Mouse (Mus musculus) megakaryocyte, embryonic 14.5 days (primary cell): ENCODE results near the gene Dlx3. TPM values are rescaled to one million over a fixed set of nuclear protein-coding genes. Genes with fewer than 3 reads are reported as not detected.

Experiments used
- H3K27me3 ChIP-seq: replicated peaks from 2 replicates; pipeline ENCODE3; 2012; ENCODE audit warnings: inconsistent platforms
- H3K36me3 ChIP-seq: replicated peaks from 2 replicates; pipeline ENCODE3; 2012; ENCODE audit warnings: low read length, inconsistent platforms, mixed read lengths
- H3K4me1 ChIP-seq: 2 replicates; pipeline ENCODE4 v1.6.1; 2012; ENCODE audit warnings: inconsistent platforms
- H3K4me3 ChIP-seq: replicated peaks from 2 replicates; pipeline ENCODE3; 2012; ENCODE audit warnings: moderate library complexity, mild to moderate bottlenecking, inconsistent platforms
- H3K9me3 ChIP-seq: 2 replicates; pipeline ENCODE4 v1.6.1; 2012; ENCODE audit warnings: inconsistent platforms
- FLI1 ChIP-seq: IDR thresholded peaks from 2 replicates; pipeline ENCODE4 v1.6.1; 2012; ENCODE audit warnings: low read length, inconsistent platforms, mixed read lengths
- GATA1 ChIP-seq: IDR thresholded peaks from 3 replicates; pipeline ENCODE4 v1.6.1; 2012; ENCODE audit warnings: mixed read lengths, low read length, inconsistent platforms, borderline replicate concordance
- polyA plus RNA-seq: library from polyadenylated mRNA; stranded (reverse); fragments of >175 nt; gene quantifications from 2 replicates; pipeline ENCODE4 v1.2.3, GENCODE M21; 2012; ENCODE audit warnings: low replicate concordance; ENCODE audit not compliant: insufficient read depth

Gene Dlx3
- polyA plus RNA-seq, 1 experiment: not detected

DNA sequence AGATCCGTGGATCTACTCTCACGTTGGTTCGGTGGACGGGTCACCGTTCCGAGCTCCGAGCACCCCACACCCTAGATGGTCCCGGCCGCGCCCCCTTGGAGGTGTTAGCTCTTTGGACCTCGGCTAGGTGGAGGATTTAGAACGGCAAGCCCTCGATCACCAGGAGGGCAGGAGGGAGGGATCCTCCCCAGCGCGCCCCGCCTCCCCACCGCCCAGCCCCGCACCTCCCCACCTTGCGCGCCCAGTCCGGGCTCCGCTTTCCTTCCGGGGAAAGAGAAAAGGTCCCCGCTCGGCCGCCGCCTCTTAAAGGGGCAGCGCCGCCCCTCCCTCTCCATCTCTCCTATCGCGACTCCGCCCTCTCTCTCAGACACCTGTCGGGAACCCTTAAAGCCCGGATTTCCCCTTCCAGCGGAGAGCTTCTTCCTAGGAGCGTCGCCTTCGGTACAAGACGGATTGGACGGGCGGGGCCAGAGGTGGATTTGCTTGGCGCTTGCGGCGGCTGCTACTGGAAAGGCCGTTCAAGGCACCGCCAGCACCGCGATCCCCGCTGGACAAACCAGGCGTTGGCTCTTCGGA is 43.3 kb upstream of the Dlx3 start, which contains the start of gene Itga3:
Gene Itga3, minus strand, starts transcription at position 266 of the 576 bp plus-strand sequence.
- Histone ChIP-seq H3K4me1 (peaks cover 30% of the 10 kb centered on the region), H3K27me3 (peaks cover 96% of the 10 kb centered on the region), H3K9me3 (no peaks in the 10 kb centered on the region), H3K36me3 (no peaks in the 10 kb centered on the region), H3K4me3 (peak within 1 kb of the TSS; percentile 85)
- no peak for TF ChIP-seq FLI1
- TF ChIP-seq GATA1: no peak

DNA sequence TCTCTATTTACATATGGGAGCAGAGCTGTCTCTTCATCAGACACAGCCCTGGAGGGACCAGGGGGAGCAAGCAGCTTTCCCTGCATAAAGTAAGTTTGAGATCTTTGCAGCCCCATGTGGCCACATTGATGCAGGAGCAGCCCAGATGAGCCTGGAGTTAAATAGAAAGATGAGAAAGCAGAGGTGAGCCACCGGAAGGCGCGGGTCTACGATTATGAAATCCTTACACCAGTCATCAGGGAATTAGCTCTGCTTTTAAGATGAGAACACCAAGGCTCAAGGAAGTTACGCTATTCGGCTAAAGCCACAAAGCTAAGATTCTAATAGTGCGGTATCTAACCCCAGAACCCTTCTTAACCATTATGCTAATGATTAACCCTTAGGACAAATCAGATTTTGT is 42.0 kb upstream of the Dlx3 start:
- H3K9me3 ChIP-seq: no peaks in the 10 kb centered on the region
- peaks cover 30% of the 10 kb centered on the region for H3K4me1 ChIP-seq
- no peaks in the 10 kb centered on the region for H3K36me3 ChIP-seq
- no peak overlapping the region for H3K4me3 ChIP-seq
- no peak for TF ChIP-seq FLI1
- TF ChIP-seq GATA1: no peak
- peaks cover 96% of the 10 kb centered on the region for H3K27me3 ChIP-seq

DNA sequence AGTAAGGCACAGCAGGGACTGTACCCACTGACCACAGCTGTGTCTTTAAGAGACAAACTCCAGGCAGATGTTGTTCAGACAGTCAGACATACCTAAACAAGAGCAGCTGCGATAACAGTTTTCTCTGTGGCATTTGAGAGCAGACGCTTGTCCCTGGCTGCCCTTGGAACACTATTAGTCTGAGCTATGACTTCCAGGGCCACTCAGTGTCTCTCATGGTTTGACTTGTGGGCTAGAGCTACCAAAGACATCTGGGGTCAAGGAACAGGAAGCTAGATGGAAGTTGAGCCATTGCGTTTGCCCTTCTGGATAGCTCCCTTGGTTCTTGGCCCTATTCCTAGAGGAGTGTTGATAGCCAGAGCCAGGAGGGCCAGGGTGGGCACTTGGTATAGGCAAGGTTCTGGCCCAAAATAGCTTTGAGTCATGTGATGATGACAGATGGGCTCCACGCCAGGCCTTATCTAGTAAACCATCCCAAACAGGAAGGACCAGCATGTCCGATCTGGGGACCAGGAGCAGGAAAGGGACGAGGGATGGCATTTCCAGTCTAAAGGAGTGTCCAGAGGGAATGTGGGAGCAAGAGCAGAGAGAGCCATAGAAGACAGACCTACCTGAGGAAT is 40.6 kb upstream of the Dlx3 start:
- Histone ChIP-seq H3K4me3 (no peak overlapping the region), H3K27me3 (peaks cover 97% of the 10 kb centered on the region), H3K4me1 (peaks cover 30% of the 10 kb centered on the region), H3K9me3 (no peaks in the 10 kb centered on the region), H3K36me3 (no peaks in the 10 kb centered on the region)
- TF ChIP-seq GATA1: no peak
- TF ChIP-seq FLI1: no peak

DNA sequence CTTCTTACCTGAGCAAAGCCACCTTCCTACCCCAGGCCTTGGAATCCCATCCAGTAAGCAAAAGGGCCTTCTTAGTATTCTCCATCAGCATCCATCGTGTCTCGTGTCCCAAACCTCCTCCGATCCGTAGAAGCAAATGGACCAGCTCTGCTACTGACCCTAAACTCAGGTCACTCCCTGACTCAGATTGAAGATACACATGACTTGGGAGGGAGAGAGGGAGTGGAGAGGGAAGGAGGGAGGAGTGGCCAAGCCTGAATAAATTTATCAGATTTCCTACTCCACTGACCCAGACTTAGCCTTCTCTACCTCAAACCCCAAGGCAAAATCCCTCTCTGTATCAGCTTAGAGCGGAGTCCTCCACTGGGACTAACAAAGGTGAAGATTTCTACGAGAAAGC is 39.1 kb upstream of the Dlx3 start:
- Histone ChIP-seq H3K4me3 (no peak overlapping the region), H3K36me3 (no peaks in the 10 kb centered on the region), H3K27me3 (peaks cover 93% of the 10 kb centered on the region), H3K9me3 (no peaks in the 10 kb centered on the region), H3K4me1 (peaks cover 24% of the 10 kb centered on the region)
- TF ChIP-seq FLI1: no peak

DNA sequence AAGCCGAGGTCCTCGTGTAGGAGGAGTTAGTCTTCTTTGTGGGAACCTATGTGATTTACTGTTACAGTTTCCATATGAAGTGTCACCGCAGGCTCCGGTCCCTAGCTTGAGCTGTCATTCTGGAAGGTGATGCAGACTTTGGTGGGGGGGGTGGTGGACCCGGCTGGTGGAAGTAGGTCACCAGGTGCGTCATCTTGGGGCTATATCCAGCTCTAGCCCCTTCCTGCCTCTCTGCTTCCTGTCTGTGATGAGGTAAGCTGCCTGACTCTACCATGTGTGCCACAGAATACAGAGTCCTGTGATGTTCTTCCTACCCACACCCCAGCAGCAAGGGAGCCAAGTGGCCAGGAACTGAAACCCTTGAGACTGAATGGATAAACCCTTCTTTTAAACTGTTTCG is 37.0 kb upstream of the Dlx3 start:
- peaks cover 93% of the 10 kb centered on the region for H3K27me3 ChIP-seq
- no peaks in the 10 kb centered on the region for H3K36me3 ChIP-seq
- no peak overlapping the region for H3K4me3 ChIP-seq
- H3K9me3 ChIP-seq: no peaks in the 10 kb centered on the region
- peaks cover 10% of the 10 kb centered on the region for H3K4me1 ChIP-seq
- no peak for TF ChIP-seq GATA1
- TF ChIP-seq FLI1: no peak

DNA sequence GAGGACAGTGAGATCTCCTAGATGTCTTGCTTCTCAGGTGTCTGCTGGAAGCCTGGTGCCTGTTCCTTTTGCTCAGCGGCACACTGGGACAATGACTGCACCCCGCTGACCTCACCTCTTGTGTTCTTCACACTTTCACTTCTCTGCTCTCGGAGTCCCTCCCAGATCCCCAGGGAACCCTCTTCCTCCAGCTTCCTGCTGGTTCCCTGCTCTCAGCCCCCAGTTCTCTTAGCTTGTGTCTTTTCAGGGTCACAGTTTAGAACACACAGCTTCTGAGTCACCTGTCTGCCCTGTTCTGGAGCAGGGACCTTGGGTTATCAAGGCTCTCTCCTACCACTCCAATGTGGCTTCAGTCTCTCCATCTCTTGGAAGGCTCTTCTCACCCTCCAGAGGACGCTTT is 35.7 kb upstream of the Dlx3 start:
- Histone ChIP-seq H3K36me3 (no peaks in the 10 kb centered on the region), H3K4me3 (no peak overlapping the region), H3K4me1 (peaks cover 14% of the 10 kb centered on the region), H3K9me3 (no peaks in the 10 kb centered on the region), H3K27me3 (peaks cover 93% of the 10 kb centered on the region)
- TF ChIP-seq FLI1 (no peak), GATA1 (no peak)

DNA sequence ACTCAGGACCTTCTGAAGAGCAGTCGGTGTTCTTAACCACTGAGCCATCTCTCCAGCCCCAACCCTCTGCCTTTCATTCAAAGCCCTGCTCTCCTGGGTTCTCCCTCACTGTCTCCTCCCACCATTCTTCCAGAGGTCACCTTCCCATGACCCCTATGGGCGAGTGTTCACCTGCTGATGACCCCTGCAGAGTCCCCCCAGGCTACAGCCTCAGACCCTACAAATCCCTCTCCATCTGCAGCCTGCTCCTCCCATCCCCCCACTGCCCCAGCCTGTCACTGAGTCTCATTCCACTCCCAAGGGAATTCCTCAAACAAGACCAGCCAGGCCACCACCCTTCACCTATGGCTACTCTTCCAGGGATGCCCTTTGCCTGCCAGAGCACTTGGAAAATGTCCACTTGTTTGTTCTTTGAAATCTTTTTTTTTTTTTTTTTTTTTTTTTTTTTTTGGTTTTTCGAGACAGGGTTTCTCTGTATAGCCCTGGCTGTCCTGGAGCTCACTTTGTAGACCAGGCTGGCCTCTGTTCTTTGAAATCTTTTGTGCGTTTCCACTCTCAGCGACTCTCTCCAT is 35.0 kb upstream of the Dlx3 start:
- H3K27me3 ChIP-seq: peaks cover 90% of the 10 kb centered on the region

DNA sequence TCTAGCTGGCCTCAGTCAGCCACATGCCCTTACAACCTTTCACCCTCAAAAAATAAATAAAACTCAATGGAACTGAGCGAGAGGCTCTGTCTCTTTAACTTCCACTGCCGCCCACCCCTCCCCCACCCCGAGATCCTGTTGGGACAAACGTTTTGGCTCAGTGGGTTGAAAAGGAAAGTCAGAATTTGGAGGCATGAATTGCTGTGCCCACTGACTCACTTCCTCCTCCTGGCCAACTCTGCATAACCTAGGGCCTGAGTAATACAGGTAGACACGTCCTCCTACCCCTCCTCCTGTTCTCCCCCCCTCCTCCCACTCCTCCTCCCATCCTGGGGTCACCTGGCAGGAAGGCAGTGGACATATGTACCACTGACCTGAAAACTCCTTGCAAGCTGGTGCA is 34.2 kb upstream of the Dlx3 start:
- Histone ChIP-seq H3K4me3 (no peak overlapping the region), H3K36me3 (no peaks in the 10 kb centered on the region), H3K9me3 (no peaks in the 10 kb centered on the region), H3K27me3 (peaks cover 85% of the 10 kb centered on the region), H3K4me1 (peaks cover 8% of the 10 kb centered on the region)
- TF ChIP-seq GATA1 (no peak), FLI1 (no peak)

More for the DNA sequence above, 35.0 kb upstream of the Dlx3 start:
- Histone ChIP-seq H3K36me3 (no peaks in the 10 kb centered on the region), H3K9me3 (no peaks in the 10 kb centered on the region), H3K4me3 (no peak overlapping the region), H3K4me1 (peaks cover 8% of the 10 kb centered on the region)
- no peak; the same call in 1 of the 2 replicates for TF ChIP-seq FLI1
- TF ChIP-seq GATA1: no peak

DNA sequence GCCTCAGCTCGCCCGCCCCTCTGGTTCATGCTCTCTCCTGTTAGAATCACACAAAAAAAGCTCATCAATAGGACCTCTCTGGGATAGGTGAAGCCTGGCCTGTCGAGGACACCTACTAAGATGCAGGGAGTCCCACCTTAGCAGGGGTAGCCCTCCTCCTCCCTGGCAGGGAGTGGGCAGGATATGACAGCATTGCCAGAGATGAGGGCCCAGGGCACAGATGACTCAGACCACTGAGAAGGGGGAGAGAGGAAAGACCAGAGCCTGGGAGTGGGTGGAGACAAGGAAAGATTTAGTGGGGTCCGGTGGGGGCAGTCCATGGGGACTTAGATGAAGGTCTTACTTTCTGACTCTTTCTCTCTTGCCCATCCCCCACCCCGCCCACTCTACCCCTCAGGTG is 33.7 kb upstream of the Dlx3 start:
- no peaks in the 10 kb centered on the region for H3K9me3 ChIP-seq
- H3K4me3 ChIP-seq: no peak overlapping the region
- H3K4me1 ChIP-seq: peaks cover 8% of the 10 kb centered on the region
- peaks cover 81% of the 10 kb centered on the region for H3K27me3 ChIP-seq
- TF ChIP-seq GATA1 (no peak), FLI1 (no peak)
- H3K36me3 ChIP-seq: no peaks in the 10 kb centered on the region
